Mouse (Mus musculus) heart, postnatal 0 days (tissue): Measurements from ENCODE around the gene Dnajc30.

Experiments used
- CTCF ChIP-seq: IDR thresholded peaks from 2 replicates; pipeline ENCODE4 v1.5.1; 2016; ENCODE audit warnings: antibody characterized with exemption, control low read depth, low read depth
- EP300 ChIP-seq: IDR thresholded peaks from 2 replicates; pipeline ENCODE4 v1.6.1; 2016; ENCODE audit warnings: antibody characterized with exemption, low read depth

- TF ChIP-seq CTCF (no peak), EP300 (no peak)
Measured at GRCm38 (mm10) chr5:135037946-135038345, 26.1 kb upstream of the Dnajc30 start.
